In genomic region chr3:148343633-148344361, GRCm38 (mm10) we compare ENCODE assay signal across 7 mouse cellular contexts.
DNase-seq lines count a peak whose midpoint lies in the region; ATAC-seq lines count a peak whose summit lies in the region.

No protein-coding gene starts in this region.

- under 1% methylated on average over 10 of the region's 10 CpGs for WGBS in hindbrain, embryonic 10.5 days
- WGBS in midbrain, embryonic 16.5 days = 4% methylated on average over 10 of the region's 10 CpGs

- H3K27ac ChIP-seq in hindbrain, embryonic 10.5 days = peak overlapping the region; percentile 85
- H3K27ac ChIP-seq in midbrain, embryonic 16.5 days (ENCODE audit: low read length) = peak overlapping the region; percentile 60; the same call in 1 of the 2 replicates

- no peak overlapping the region for H3K9ac ChIP-seq in midbrain, embryonic 16.5 days (ENCODE audit: low read depth, low read length)

- peak; percentile 88 for ATAC-seq in midbrain, embryonic 16.5 days

- no peaks in the 10 kb centered on the region for H3K36me3 ChIP-seq in hindbrain, embryonic 10.5 days
- H3K36me3 ChIP-seq in midbrain, embryonic 16.5 days (ENCODE audit: control insufficient read depth, insufficient read depth, low read length) = no peaks in the 10 kb centered on the region

- peak; percentile 89 for DNase-seq in adipocyte (ENCODE audit: low spot score)
- DNase-seq in cerebellum, postnatal 10 days = peak; percentile 83 to 92
- DNase-seq in gastrocnemius, adult 18-20 months (ENCODE audit: low spot score) = peak; percentile 49
- DNase-seq in hindbrain, embryonic 10.5 days (ENCODE audit: low spot score) = peak; percentile 81
- peak; percentile 89 for DNase-seq in left cerebral cortex, postnatal 4 days
- DNase-seq in yolk sac, embryonic 10.5 days (ENCODE audit: low spot score) = peak; percentile 45

- peaks cover 28% of the 10 kb centered on the region for H3K4me1 ChIP-seq in hindbrain, embryonic 10.5 days (replicated peaks)
- H3K4me1 ChIP-seq in midbrain, embryonic 16.5 days (ENCODE audit: control insufficient read depth, insufficient read depth, low read length) = peaks cover 11% of the 10 kb centered on the region

- intact Hi-C loops in left cerebral cortex, postnatal 4 days (cut with DNase I) = no loop called here

- H3K9me3 ChIP-seq in hindbrain, embryonic 10.5 days = no peaks in the 10 kb centered on the region
- no peaks in the 10 kb centered on the region for H3K9me3 ChIP-seq in midbrain, embryonic 16.5 days (replicated peaks; ENCODE audit: control insufficient read depth, low read length, poor library complexity, severe bottlenecking)

- peak overlapping the region; percentile 26; the same call in 1 of the 2 replicates for H3K4me2 ChIP-seq in midbrain, embryonic 16.5 days (ENCODE audit: low read length)

- peak overlapping the region; percentile 26 for H3K4me3 ChIP-seq in hindbrain, embryonic 10.5 days
- no peak overlapping the region for H3K4me3 ChIP-seq in midbrain, embryonic 16.5 days (ENCODE audit: low read depth, low read length)

- no peaks in the 10 kb centered on the region for H3K27me3 ChIP-seq in hindbrain, embryonic 10.5 days (ENCODE audit: insufficient read depth, poor library complexity, severe bottlenecking)
- no peaks in the 10 kb centered on the region for H3K27me3 ChIP-seq in midbrain, embryonic 16.5 days (ENCODE audit: control insufficient read depth, insufficient read depth, low read depth, low read length)
